Mouse (Mus musculus): Measurements from ENCODE around the gene Thnsl2. TPM values are rescaled to one million over a fixed set of nuclear protein-coding genes. Genes with fewer than 3 reads are reported as not detected.

Thnsl2 gene
- total and polyA plus RNA-seq, 3 experiments: 3.4 to 6.0 (median 4.1) TPM

DNA sequence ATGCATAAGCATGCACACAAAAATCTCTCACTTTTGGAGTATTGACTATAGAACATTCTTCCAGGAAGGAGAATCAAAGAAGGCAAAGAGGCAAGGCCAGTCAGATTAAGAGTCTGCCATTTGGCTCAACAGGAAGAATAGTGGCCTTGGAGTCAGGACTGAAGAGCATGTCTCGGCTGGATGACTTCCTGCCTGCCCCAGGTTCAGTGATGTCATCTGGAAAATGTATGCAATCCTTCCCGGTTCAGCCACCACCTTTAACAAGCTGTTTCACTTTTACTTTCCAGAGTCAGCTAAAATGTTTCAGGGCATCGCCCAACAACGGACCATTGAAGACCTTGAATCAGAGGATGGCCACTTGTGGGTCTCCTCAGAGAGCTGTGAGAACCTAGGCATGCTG is 55.2 kb downstream of the Thnsl2 start:
- 27% methylated on average over 4 of the region's 4 CpGs for WGBS
- H3K79me2 ChIP-seq (replicated peaks; ENCODE audit: control insufficient read depth, insufficient read depth, low read length): no peaks in the 10 kb centered on the region
- intact Hi-C loops (cut with DNase I): no loop called here
- H3K4me3 ChIP-seq: no peak overlapping the region
- DNase-seq: no peak
- no peaks in the 10 kb centered on the region for H3K4me1 ChIP-seq (ENCODE audit: control insufficient read depth, insufficient read depth, low read length)
- H3K27me3 ChIP-seq (ENCODE audit: control insufficient read depth, insufficient read depth, low read length): no peaks in the 10 kb centered on the region
- H3K27ac ChIP-seq: no peak overlapping the region
- no peak for TF ChIP-seq EP300 (IDR thresholded peaks at IDR 0.05; ENCODE audit: insufficient read depth, low read depth, low read length)
- TF ChIP-seq POLR2A (IDR thresholded peaks at IDR 0.05; ENCODE audit: insufficient read depth, low read depth, low read length): no peak
- H3K36me3 ChIP-seq (ENCODE audit: control insufficient read depth, insufficient read depth, low read length): no peaks in the 10 kb centered on the region
- no peak overlapping the region for H3K9ac ChIP-seq (ENCODE audit: low read depth, low read length)

DNA sequence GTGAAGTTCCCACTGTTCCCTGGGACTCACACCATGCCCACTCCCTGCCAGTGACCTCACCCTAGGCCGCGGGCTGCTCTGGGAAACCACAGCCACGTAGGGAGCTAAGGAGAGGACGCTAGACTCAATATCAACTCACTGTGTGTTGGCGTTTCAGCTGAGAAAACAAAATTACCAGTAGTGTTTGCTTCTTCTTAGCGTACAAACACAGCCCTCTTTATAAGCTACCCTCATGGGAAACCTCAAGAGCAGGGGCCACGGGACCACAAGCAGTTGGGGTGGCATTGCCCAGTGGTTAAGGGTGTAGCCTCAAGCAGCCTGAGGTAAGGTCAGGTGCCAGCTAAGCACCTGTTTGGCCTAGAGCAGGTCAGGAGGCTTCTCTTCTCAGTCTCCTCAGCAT is 60.8 kb downstream of the Thnsl2 start:
- Histone ChIP-seq H3K79me2 (replicated peaks; ENCODE audit: control insufficient read depth, insufficient read depth, low read length) (no peaks in the 10 kb centered on the region), H3K27me3 (ENCODE audit: control insufficient read depth, insufficient read depth, low read length) (no peaks in the 10 kb centered on the region), H3K36me3 (ENCODE audit: control insufficient read depth, insufficient read depth, low read length) (no peaks in the 10 kb centered on the region), H3K4me3 (no peak overlapping the region), H3K27ac (no peak overlapping the region), H3K9ac (ENCODE audit: low read depth, low read length) (no peak overlapping the region), H3K4me1 (ENCODE audit: control insufficient read depth, insufficient read depth, low read length) (no peaks in the 10 kb centered on the region)
- 76% methylated on average over 7 of the region's 7 CpGs for WGBS
- TF ChIP-seq EP300 (IDR thresholded peaks at IDR 0.05; ENCODE audit: insufficient read depth, low read depth, low read length): no peak
- no peak for TF ChIP-seq POLR2A (IDR thresholded peaks at IDR 0.05; ENCODE audit: insufficient read depth, low read depth, low read length)
- TF ChIP-seq CTCF (IDR thresholded peaks at IDR 0.05): no peak
- no peak for DNase-seq
- intact Hi-C loops (cut with DNase I): no loop called here

DNA sequence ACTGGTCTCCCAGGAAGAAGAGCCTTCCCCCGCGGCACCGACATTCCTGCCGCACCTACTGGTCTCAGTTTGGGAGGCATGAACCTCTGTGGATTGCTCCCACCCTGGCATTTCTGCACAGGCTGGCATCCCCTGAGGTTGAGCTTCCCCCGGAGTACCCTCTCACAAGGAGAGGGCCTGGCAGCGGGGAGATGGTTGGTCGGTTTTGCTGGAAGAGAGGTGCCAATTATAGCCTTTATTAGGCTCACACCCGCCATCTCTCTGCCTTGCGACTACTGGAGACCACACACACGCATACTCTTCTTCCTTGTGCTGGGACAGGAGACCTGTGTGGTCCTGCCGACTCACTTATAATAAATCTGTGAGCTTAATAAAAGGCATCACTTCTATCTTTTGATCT is 62.2 kb downstream of the Thnsl2 start:
- 80% methylated on average over 11 of the region's 11 CpGs for WGBS
- Histone ChIP-seq H3K27me3 (ENCODE audit: control insufficient read depth, insufficient read depth, low read length) (no peaks in the 10 kb centered on the region), H3K4me1 (ENCODE audit: control insufficient read depth, insufficient read depth, low read length) (no peaks in the 10 kb centered on the region), H3K4me3 (no peak overlapping the region), H3K79me2 (replicated peaks; ENCODE audit: control insufficient read depth, insufficient read depth, low read length) (no peaks in the 10 kb centered on the region), H3K9ac (ENCODE audit: low read depth, low read length) (no peak overlapping the region), H3K27ac (no peak overlapping the region), H3K36me3 (ENCODE audit: control insufficient read depth, insufficient read depth, low read length) (no peaks in the 10 kb centered on the region)
- TF ChIP-seq CTCF (IDR thresholded peaks at IDR 0.05) (no peak), POLR2A (IDR thresholded peaks at IDR 0.05; ENCODE audit: insufficient read depth, low read depth, low read length) (no peak), EP300 (IDR thresholded peaks at IDR 0.05; ENCODE audit: insufficient read depth, low read depth, low read length) (no peak)
- intact Hi-C loops (cut with DNase I): no loop called here
- DNase-seq: no peak

DNA sequence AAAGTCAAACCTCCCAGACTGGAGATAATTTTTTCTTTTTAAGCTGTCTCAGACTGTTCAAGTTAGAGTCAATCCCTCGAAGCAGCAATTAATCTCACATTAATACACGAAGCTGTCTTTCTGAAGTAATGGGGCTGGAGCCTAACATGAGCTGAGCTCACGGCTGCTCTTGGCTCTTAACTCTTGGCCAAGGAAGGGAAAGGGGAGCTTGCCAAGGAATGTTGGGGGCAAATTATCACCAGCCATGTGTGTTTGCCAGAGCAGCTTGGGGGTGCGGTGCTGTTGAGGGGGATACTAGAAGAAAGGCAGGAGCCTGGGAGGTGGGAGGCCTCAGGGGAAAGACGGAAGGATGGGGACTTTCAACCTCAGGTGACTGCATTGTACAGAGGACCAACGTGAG is 63.0 kb downstream of the Thnsl2 start:
- WGBS: 62% methylated on average over 6 of the region's 6 CpGs
- no peak overlapping the region for H3K4me3 ChIP-seq
- H3K27ac ChIP-seq: no peak overlapping the region
- DNase-seq: no peak
- intact Hi-C loops (cut with DNase I): no loop called here
- TF ChIP-seq EP300 (IDR thresholded peaks at IDR 0.05; ENCODE audit: insufficient read depth, low read depth, low read length) (no peak), POLR2A (IDR thresholded peaks at IDR 0.05; ENCODE audit: insufficient read depth, low read depth, low read length) (no peak), CTCF (IDR thresholded peaks at IDR 0.05) (no peak)
- no peak overlapping the region for H3K9ac ChIP-seq (ENCODE audit: low read depth, low read length)
- no peaks in the 10 kb centered on the region for H3K36me3 ChIP-seq (ENCODE audit: control insufficient read depth, insufficient read depth, low read length)
- no peaks in the 10 kb centered on the region for H3K27me3 ChIP-seq (ENCODE audit: control insufficient read depth, insufficient read depth, low read length)
- no peaks in the 10 kb centered on the region for H3K79me2 ChIP-seq (replicated peaks; ENCODE audit: control insufficient read depth, insufficient read depth, low read length)
- no peaks in the 10 kb centered on the region for H3K4me1 ChIP-seq (ENCODE audit: control insufficient read depth, insufficient read depth, low read length)

Other genes with a start within 250 kb of the Thnsl2 start
- not detected for gene Tex37, start 225.5 kb downstream of the Thnsl2 start, total RNA-seq (2021)
- not detected in 2 replicates for gene Tex37, start 225.5 kb downstream of the Thnsl2 start, polyA plus RNA-seq (2012; rRNA removed)
- not detected for gene Foxi3, start 187.9 kb downstream of the Thnsl2 start, total RNA-seq (2021)
- gene Foxi3, start 187.9 kb downstream of the Thnsl2 start, polyA plus RNA-seq (2012; rRNA removed): not detected in 2 replicates
- gene Fabp1, start 55.4 kb upstream of the Thnsl2 start, total RNA-seq (2021): not detected
- gene Fabp1, start 55.4 kb upstream of the Thnsl2 start, polyA plus RNA-seq (2012; rRNA removed): 2.2 TPM in 1 of 2 replicates, not detected in the other
- 10 to 100 TPM; 56.1 to 63.5 TPM for gene Krcc1, start 127.2 kb upstream of the Thnsl2 start, total RNA-seq (2021)
- gene Krcc1, start 127.2 kb upstream of the Thnsl2 start, polyA plus RNA-seq (2012; rRNA removed): 10.2 and 16.3 TPM in 2 replicates
- 100 to 1,000 TPM; 325 to 352 TPM for gene Smyd1, start 177.8 kb upstream of the Thnsl2 start, total RNA-seq (2021)
- 192 and 372 TPM in 2 replicates for gene Smyd1, start 177.8 kb upstream of the Thnsl2 start, polyA plus RNA-seq (2012; rRNA removed)
- gene Cd8b1, start 178.3 kb upstream of the Thnsl2 start, total RNA-seq (2021): under 1 TPM in 1 of 2 experiments, not detected in 1; 0.31 TPM
- 0.51 and 1.2 TPM in 2 replicates for gene Cd8b1, start 178.3 kb upstream of the Thnsl2 start, polyA plus RNA-seq (2012; rRNA removed)
- under 1 TPM; 0.13 to 0.25 TPM for gene Cd8a, start 229.0 kb upstream of the Thnsl2 start, total RNA-seq (2021)
- 0.26 and 0.72 TPM in 2 replicates for gene Cd8a, start 229.0 kb upstream of the Thnsl2 start, polyA plus RNA-seq (2012; rRNA removed)